Mouse (Mus musculus): Measurements from ENCODE around the gene Eno3. TPM values are rescaled to one million over a fixed set of nuclear protein-coding genes. Genes with fewer than 3 reads are reported as not detected.

Eno3 gene
- polyA plus RNA-seq, 1 experiment from 2014 or later: 4.0 TPM

- Histone ChIP-seq H3K27ac (ENCODE audit: low read depth) (no peak overlapping the region), H3K4me3 (ENCODE audit: low read depth, low read length) (no peak overlapping the region), H3K4me2 (ENCODE audit: low read depth, low read length) (no peak overlapping the region), H3K9ac (replicated peaks) (no peak overlapping the region), H3K27me3 (ENCODE audit: insufficient read depth, low read length) (no peaks in the 10 kb centered on the region), H3K4me1 (ENCODE audit: insufficient read depth) (peaks cover 24% of the 10 kb centered on the region), H3K36me3 (replicated peaks; ENCODE audit: insufficient read depth, low read length) (peaks cover 43% of the 10 kb centered on the region), H3K9me3 (ENCODE audit: low read length) (no peaks in the 10 kb centered on the region)
- DNase-seq: no peak
- WGBS (ENCODE audit: insufficient replicate concordance): 89% methylated on average over 8 of the region's 8 CpGs
- TF ChIP-seq CTCF (IDR thresholded peaks at IDR 0.05; ENCODE audit: low read depth): no peak
- TF ChIP-seq EP300 (IDR thresholded peaks at IDR 0.05; ENCODE audit: low read depth): no peak
- ATAC-seq: no peak
Measured at GRCm38 (mm10) chr11:70666687-70667086, 9.7 kb downstream of the Eno3 start.

DNA sequence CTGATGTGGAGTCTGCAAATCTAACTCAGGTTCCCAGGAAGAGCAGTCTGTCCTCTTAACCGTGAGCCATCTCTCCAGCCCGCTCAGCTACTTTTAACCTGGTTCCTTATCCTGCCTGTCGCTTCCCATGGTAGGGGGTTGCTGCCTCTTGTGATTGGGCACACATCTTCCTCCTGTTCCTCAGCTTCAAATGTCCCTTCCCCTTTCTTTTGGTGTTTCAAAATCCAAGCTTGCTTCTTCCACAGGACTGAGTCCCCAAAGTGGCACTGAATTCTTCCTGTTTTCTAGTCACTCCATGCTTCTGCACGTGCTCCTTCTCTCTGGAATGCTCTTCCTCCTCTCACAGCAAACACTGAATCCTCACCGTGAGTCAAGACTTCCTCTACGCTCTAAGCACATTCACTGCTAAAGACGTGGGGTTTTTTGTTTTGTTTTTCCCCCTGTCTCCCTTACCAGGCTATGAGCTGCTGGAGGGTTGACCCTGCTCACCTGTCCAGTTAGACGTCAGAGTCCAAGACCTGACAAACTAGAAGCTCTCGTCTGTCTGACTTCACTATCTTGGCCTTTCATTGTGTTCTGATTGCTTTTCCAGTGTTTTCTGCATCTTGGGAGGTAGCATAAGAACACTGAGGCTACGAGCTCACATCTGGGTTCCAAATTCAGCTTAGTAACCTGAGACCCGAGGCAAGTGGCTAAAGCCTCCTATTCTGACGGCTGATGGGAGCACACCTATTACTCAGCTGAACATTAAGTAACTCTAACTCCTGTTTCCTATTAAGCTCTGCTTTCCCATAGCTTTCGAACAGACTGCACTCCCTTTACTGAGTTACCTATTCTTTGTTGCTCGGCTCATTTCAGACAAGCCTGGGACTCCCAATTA lies 10.5 kb downstream of the Eno3 start:
- peak overlapping the region; percentile 69 for H3K4me3 ChIP-seq (ENCODE audit: low read depth, low read length)
- peak overlapping the region; percentile 98 for H3K4me2 ChIP-seq (ENCODE audit: low read depth, low read length)
- DNase-seq (no peak), ATAC-seq (no peak)
- peak overlapping the region; percentile 82 for H3K27ac ChIP-seq (ENCODE audit: low read depth)
- no peaks in the 10 kb centered on the region for H3K27me3 ChIP-seq (ENCODE audit: insufficient read depth, low read length)
- peak overlapping the region; percentile 41 for H3K9ac ChIP-seq (replicated peaks)
- H3K9me3 ChIP-seq (ENCODE audit: low read length): no peaks in the 10 kb centered on the region
- WGBS (ENCODE audit: insufficient replicate concordance): 57% methylated on average over 14 of the region's 14 CpGs
- H3K36me3 ChIP-seq (replicated peaks; ENCODE audit: insufficient read depth, low read length): peaks cover 36% of the 10 kb centered on the region
- peaks cover 24% of the 10 kb centered on the region for H3K4me1 ChIP-seq (ENCODE audit: insufficient read depth)
- no peak for TF ChIP-seq EP300 (IDR thresholded peaks at IDR 0.05; ENCODE audit: low read depth)
- TF ChIP-seq CTCF (IDR thresholded peaks at IDR 0.05; ENCODE audit: low read depth): no peak

DNA sequence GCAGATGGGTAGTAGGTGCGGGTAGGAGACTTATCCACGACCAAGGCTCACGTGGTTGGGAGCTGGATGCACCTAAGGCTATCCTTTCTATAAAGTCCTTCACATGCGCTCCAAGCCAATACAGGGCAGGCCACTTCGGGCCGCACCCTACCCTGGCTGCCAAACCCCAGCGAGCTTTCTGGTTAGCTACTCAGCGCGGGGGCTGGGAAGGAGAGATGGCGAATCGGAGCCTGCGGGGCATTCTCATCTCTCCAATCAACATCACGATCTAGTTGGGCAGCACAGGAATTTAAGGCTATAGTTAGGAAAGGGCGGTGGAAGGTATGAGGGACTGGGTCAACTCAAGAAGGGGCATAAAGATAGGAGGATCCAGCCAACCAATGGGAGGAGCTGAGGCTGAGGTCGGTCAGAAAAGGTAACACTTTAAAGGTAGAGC lies 11.4 kb downstream of the Eno3 start:
- H3K9ac ChIP-seq (replicated peaks): peak overlapping the region; percentile 41
- H3K27ac ChIP-seq (ENCODE audit: low read depth): peak overlapping the region; percentile 82
- H3K4me1 ChIP-seq (ENCODE audit: insufficient read depth): peaks cover 24% of the 10 kb centered on the region
- peak; percentile 57 for ATAC-seq
- peak; percentile 77 for DNase-seq
- no peaks in the 10 kb centered on the region for H3K27me3 ChIP-seq (ENCODE audit: insufficient read depth, low read length)
- H3K4me3 ChIP-seq (ENCODE audit: low read depth, low read length): peak overlapping the region; percentile 69
- H3K9me3 ChIP-seq (ENCODE audit: low read length): no peaks in the 10 kb centered on the region
- H3K4me2 ChIP-seq (ENCODE audit: low read depth, low read length): peak overlapping the region; percentile 98
- H3K36me3 ChIP-seq (replicated peaks; ENCODE audit: insufficient read depth, low read length): peaks cover 28% of the 10 kb centered on the region
- TF ChIP-seq EP300 (IDR thresholded peaks at IDR 0.05; ENCODE audit: low read depth): no peak
- TF ChIP-seq CTCF (IDR thresholded peaks at IDR 0.05; ENCODE audit: low read depth): no peak
- 1% methylated on average over 15 of the region's 15 CpGs for WGBS (ENCODE audit: insufficient replicate concordance)

GRCm38 (mm10) chr11:70668771-70669505 lies 11.9 kb downstream of the Eno3 start, which contains the start of gene Spag7:
Spag7 (minus strand) TSS chr11:70669416.
- peak; percentile 92 for ATAC-seq
- 1% methylated on average over 44 of the region's 44 CpGs for WGBS (ENCODE audit: insufficient replicate concordance)

DNA sequence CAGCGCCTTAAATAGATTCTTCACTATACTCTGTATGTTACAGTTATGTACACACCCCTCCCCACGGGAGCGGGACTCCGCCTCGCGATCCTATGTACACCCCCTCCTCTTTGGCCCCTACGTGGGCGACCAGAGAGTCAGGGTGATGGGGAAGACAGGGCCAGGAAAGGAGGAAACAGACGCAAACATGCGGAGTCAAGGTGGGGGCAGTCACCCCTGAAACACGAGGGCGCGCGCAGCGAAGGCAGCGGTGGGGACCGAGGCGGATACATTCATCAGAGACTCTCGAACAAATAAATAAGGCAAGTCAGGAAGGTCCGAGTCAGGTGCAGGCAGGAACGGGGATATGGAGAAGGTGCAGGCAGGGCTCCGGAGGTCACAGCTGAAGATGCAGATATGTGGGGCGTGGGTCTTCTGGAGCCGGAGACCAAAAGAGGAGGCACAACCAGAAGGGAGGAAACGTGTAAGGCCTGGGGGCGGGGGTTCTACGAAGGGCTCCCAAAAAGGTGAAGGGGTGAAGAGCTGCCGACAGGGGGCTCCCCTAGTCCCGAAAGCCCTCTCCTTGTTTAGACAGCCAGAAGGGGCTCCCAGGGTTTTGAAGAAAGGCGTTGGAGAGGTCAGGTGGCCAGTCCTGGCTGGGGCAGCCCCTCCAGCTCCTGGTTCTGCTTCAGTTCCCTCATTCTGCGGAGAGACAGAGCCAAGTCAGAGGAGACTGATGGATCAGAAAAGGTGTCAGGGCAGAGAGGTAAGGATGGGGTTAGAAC lies 12.8 kb downstream of the Eno3 start:
- Histone ChIP-seq H3K4me1 (ENCODE audit: insufficient read depth) (peaks cover 24% of the 10 kb centered on the region), H3K4me2 (ENCODE audit: low read depth, low read length) (peak overlapping the region; percentile 98), H3K9me3 (ENCODE audit: low read length) (no peaks in the 10 kb centered on the region), H3K36me3 (replicated peaks; ENCODE audit: insufficient read depth, low read length) (peaks cover 20% of the 10 kb centered on the region), H3K9ac (replicated peaks) (peak overlapping the region; percentile 73), H3K4me3 (ENCODE audit: low read depth, low read length) (peak overlapping the region; percentile 69), H3K27ac (ENCODE audit: low read depth) (peak overlapping the region; percentile 96), H3K27me3 (ENCODE audit: insufficient read depth, low read length) (no peaks in the 10 kb centered on the region)
- no peak for ATAC-seq
- WGBS (ENCODE audit: insufficient replicate concordance): 1% methylated on average over 31 of the region's 31 CpGs
- TF ChIP-seq EP300 (IDR thresholded peaks at IDR 0.05; ENCODE audit: low read depth) (no peak), CTCF (IDR thresholded peaks at IDR 0.05; ENCODE audit: low read depth) (peak; percentile 64)
- peak; percentile 83 for DNase-seq

More at GRCm38 (mm10) chr11:70668771-70669505, 11.9 kb downstream of the Eno3 start, which contains the start of gene Spag7:
- peaks cover 27% of the 10 kb centered on the region for H3K36me3 ChIP-seq (replicated peaks; ENCODE audit: insufficient read depth, low read length)
- H3K9me3 ChIP-seq (ENCODE audit: low read length): no peaks in the 10 kb centered on the region
- H3K4me1 ChIP-seq (ENCODE audit: insufficient read depth): peaks cover 24% of the 10 kb centered on the region
- TF ChIP-seq CTCF (IDR thresholded peaks at IDR 0.05; ENCODE audit: low read depth): no peak
- TF ChIP-seq EP300 (IDR thresholded peaks at IDR 0.05; ENCODE audit: low read depth): peak; percentile 39; the same call in 1 of the 2 replicates
- peak; percentile 93 for DNase-seq
- peak within 1 kb of the TSS; percentile 96 for H3K27ac ChIP-seq (ENCODE audit: low read depth)
- H3K9ac ChIP-seq (replicated peaks): peak within 1 kb of the TSS; percentile 73
- H3K4me2 ChIP-seq (ENCODE audit: low read depth, low read length): peak within 1 kb of the TSS; percentile 98
- H3K27me3 ChIP-seq (ENCODE audit: insufficient read depth, low read length): no peaks in the 10 kb centered on the region
- peak within 1 kb of the TSS; percentile 69 for H3K4me3 ChIP-seq (ENCODE audit: low read depth, low read length)
